Mouse (Mus musculus): ENCODE results near the gene Ddi2. TPM values are rescaled to one million over a fixed set of nuclear protein-coding genes. Genes with fewer than 3 reads are reported as not detected.
A peak's percentile ranks its signal among the peaks of the same experiment; 100 is the strongest.

The Ddi2 gene
- polyA plus RNA-seq, 1 experiment: 12.8 TPM

GRCm38 (mm10) chr4:141664799-141665198 lies 58.4 kb downstream of the Ddi2 start, which contains the start of gene Plekhm2:
Gene Plekhm2 (minus strand): TSS chr4:141664899.
- Histone ChIP-seq H3K36me3 (ENCODE audit: control insufficient read depth, insufficient read depth) (no peaks in the 10 kb centered on the region), H3K4me3 (ENCODE audit: insufficient read depth, poor library complexity, severe bottlenecking) (peak within 1 kb of the TSS; percentile 48), H3K79me2 (ENCODE audit: control insufficient read depth, insufficient read depth) (peaks cover 14% of the 10 kb centered on the region), H3ac (ENCODE audit: control insufficient read depth, insufficient read length, low read depth) (peak within 1 kb of the TSS; percentile 96), H3K79me3 (ENCODE audit: low read depth) (peaks cover 7% of the 10 kb centered on the region), H3K27me3 (ENCODE audit: control insufficient read depth, insufficient read depth, insufficient read length) (no peaks in the 10 kb centered on the region)
- TF ChIP-seq MYOG (IDR thresholded peaks at IDR 0.05; ENCODE audit: control insufficient read depth, extremely low read depth, insufficient read length) (no peak), USF1 (IDR thresholded peaks at IDR 0.05; ENCODE audit: low read depth) (no peak), CTCF (IDR thresholded peaks at IDR 0.05; ENCODE audit: control insufficient read depth, insufficient read depth, insufficient read length) (no peak), FOSL1 (IDR thresholded peaks at IDR 0.05; ENCODE audit: insufficient read depth, low read length, poor library complexity, severe bottlenecking) (no peak), MYOD1 (IDR thresholded peaks at IDR 0.05; ENCODE audit: control insufficient read depth, insufficient read length, low read depth) (no peak), CEBPB (IDR thresholded peaks at IDR 0.05; ENCODE audit: low read depth) (no peak), MAX (IDR thresholded peaks at IDR 0.05) (no peak)

GRCm38 (mm10) chr4:141664011-141664745 lies 59.0 kb downstream of the Ddi2 start:
- Histone ChIP-seq H3K36me3 (ENCODE audit: control insufficient read depth, insufficient read depth) (no peaks in the 10 kb centered on the region), H3K79me2 (ENCODE audit: control insufficient read depth, insufficient read depth) (peaks cover 14% of the 10 kb centered on the region), H3ac (ENCODE audit: control insufficient read depth, insufficient read length, low read depth) (peak overlapping the region; percentile 96), H3K4me3 (ENCODE audit: insufficient read depth, poor library complexity, severe bottlenecking) (peak overlapping the region; percentile 48), H3K27me3 (ENCODE audit: control insufficient read depth, insufficient read depth, insufficient read length) (no peaks in the 10 kb centered on the region), H3K79me3 (ENCODE audit: low read depth) (peaks cover 7% of the 10 kb centered on the region)
- TF ChIP-seq CTCF (IDR thresholded peaks at IDR 0.05; ENCODE audit: control insufficient read depth, insufficient read depth, insufficient read length) (no peak), MYOG (IDR thresholded peaks at IDR 0.05; ENCODE audit: control insufficient read depth, extremely low read depth, insufficient read length) (no peak), CEBPB (IDR thresholded peaks at IDR 0.05; ENCODE audit: low read depth) (no peak), MYOD1 (IDR thresholded peaks at IDR 0.05; ENCODE audit: control insufficient read depth, insufficient read length, low read depth) (no peak), MAX (IDR thresholded peaks at IDR 0.05) (no peak), FOSL1 (IDR thresholded peaks at IDR 0.05; ENCODE audit: insufficient read depth, low read length, poor library complexity, severe bottlenecking) (no peak), USF1 (IDR thresholded peaks at IDR 0.05; ENCODE audit: low read depth) (no peak)

- Histone ChIP-seq H3K79me2 (ENCODE audit: control insufficient read depth, insufficient read depth) (peaks cover 14% of the 10 kb centered on the region), H3K4me3 (ENCODE audit: insufficient read depth, poor library complexity, severe bottlenecking) (peak overlapping the region; percentile 48), H3ac (ENCODE audit: control insufficient read depth, insufficient read length, low read depth) (peak overlapping the region; percentile 96)
Measured at GRCm38 (mm10) chr4:141663122-141663931, 59.9 kb downstream of the Ddi2 start.

GRCm38 (mm10) chr4:141660884-141661283 lies 62.3 kb downstream of the Ddi2 start:
- Histone ChIP-seq H3K79me2 (ENCODE audit: control insufficient read depth, insufficient read depth) (peaks cover 14% of the 10 kb centered on the region), H3ac (ENCODE audit: control insufficient read depth, insufficient read length, low read depth) (no peak overlapping the region), H3K36me3 (ENCODE audit: control insufficient read depth, insufficient read depth) (no peaks in the 10 kb centered on the region), H3K79me3 (ENCODE audit: low read depth) (peaks cover 7% of the 10 kb centered on the region), H3K4me3 (ENCODE audit: insufficient read depth, poor library complexity, severe bottlenecking) (no peak overlapping the region), H3K27me3 (ENCODE audit: control insufficient read depth, insufficient read depth, insufficient read length) (no peaks in the 10 kb centered on the region)
- TF ChIP-seq MYOG (IDR thresholded peaks at IDR 0.05; ENCODE audit: control insufficient read depth, extremely low read depth, insufficient read length) (no peak), USF1 (IDR thresholded peaks at IDR 0.05; ENCODE audit: low read depth) (no peak), MYOD1 (IDR thresholded peaks at IDR 0.05; ENCODE audit: control insufficient read depth, insufficient read length, low read depth) (no peak), CEBPB (IDR thresholded peaks at IDR 0.05; ENCODE audit: low read depth) (no peak), CTCF (IDR thresholded peaks at IDR 0.05; ENCODE audit: control insufficient read depth, insufficient read depth, insufficient read length) (no peak), MAX (IDR thresholded peaks at IDR 0.05) (no peak), FOSL1 (IDR thresholded peaks at IDR 0.05; ENCODE audit: insufficient read depth, low read length, poor library complexity, severe bottlenecking) (no peak)

More at GRCm38 (mm10) chr4:141663122-141663931, 59.9 kb downstream of the Ddi2 start:
- H3K36me3 ChIP-seq (ENCODE audit: control insufficient read depth, insufficient read depth): no peaks in the 10 kb centered on the region
- peaks cover 7% of the 10 kb centered on the region for H3K79me3 ChIP-seq (ENCODE audit: low read depth)
- no peaks in the 10 kb centered on the region for H3K27me3 ChIP-seq (ENCODE audit: control insufficient read depth, insufficient read depth, insufficient read length)
- no peak for TF ChIP-seq USF1 (IDR thresholded peaks at IDR 0.05; ENCODE audit: low read depth)
- no peak for TF ChIP-seq CEBPB (IDR thresholded peaks at IDR 0.05; ENCODE audit: low read depth)
- TF ChIP-seq MYOG (IDR thresholded peaks at IDR 0.05; ENCODE audit: control insufficient read depth, extremely low read depth, insufficient read length): no peak
- no peak for TF ChIP-seq CTCF (IDR thresholded peaks at IDR 0.05; ENCODE audit: control insufficient read depth, insufficient read depth, insufficient read length)
- no peak for TF ChIP-seq MAX (IDR thresholded peaks at IDR 0.05)
- TF ChIP-seq MYOD1 (IDR thresholded peaks at IDR 0.05; ENCODE audit: control insufficient read depth, insufficient read length, low read depth): no peak
- TF ChIP-seq FOSL1 (IDR thresholded peaks at IDR 0.05; ENCODE audit: insufficient read depth, low read length, poor library complexity, severe bottlenecking): no peak

GRCm38 (mm10) chr4:141659739-141660138 lies 63.5 kb downstream of the Ddi2 start:
- Histone ChIP-seq H3K4me3 (ENCODE audit: insufficient read depth, poor library complexity, severe bottlenecking) (no peak overlapping the region), H3ac (ENCODE audit: control insufficient read depth, insufficient read length, low read depth) (no peak overlapping the region), H3K27me3 (ENCODE audit: control insufficient read depth, insufficient read depth, insufficient read length) (no peaks in the 10 kb centered on the region), H3K36me3 (ENCODE audit: control insufficient read depth, insufficient read depth) (no peaks in the 10 kb centered on the region), H3K79me3 (ENCODE audit: low read depth) (peaks cover 7% of the 10 kb centered on the region), H3K79me2 (ENCODE audit: control insufficient read depth, insufficient read depth) (peaks cover 14% of the 10 kb centered on the region)
- TF ChIP-seq MYOD1 (IDR thresholded peaks at IDR 0.05; ENCODE audit: control insufficient read depth, insufficient read length, low read depth) (no peak), USF1 (IDR thresholded peaks at IDR 0.05; ENCODE audit: low read depth) (no peak), FOSL1 (IDR thresholded peaks at IDR 0.05; ENCODE audit: insufficient read depth, low read length, poor library complexity, severe bottlenecking) (no peak), CEBPB (IDR thresholded peaks at IDR 0.05; ENCODE audit: low read depth) (no peak), CTCF (IDR thresholded peaks at IDR 0.05; ENCODE audit: control insufficient read depth, insufficient read depth, insufficient read length) (no peak), MAX (IDR thresholded peaks at IDR 0.05) (no peak), MYOG (IDR thresholded peaks at IDR 0.05; ENCODE audit: control insufficient read depth, extremely low read depth, insufficient read length) (no peak)

Measured in C2C12 (cell line).